Mouse (Mus musculus) spleen, adult 18-20 months (tissue): Measurements from ENCODE around the gene Tacc3.
A peak's percentile ranks its signal among the peaks of the same experiment; 100 is the strongest.

Experiments used
- DNase-seq, 2 experiments: peaks; one replicate each; pipeline ENCODE4 v3.0.0; 2022; ENCODE audit warnings: mixed read lengths in 2 of 2

The Tacc3 gene

DNA sequence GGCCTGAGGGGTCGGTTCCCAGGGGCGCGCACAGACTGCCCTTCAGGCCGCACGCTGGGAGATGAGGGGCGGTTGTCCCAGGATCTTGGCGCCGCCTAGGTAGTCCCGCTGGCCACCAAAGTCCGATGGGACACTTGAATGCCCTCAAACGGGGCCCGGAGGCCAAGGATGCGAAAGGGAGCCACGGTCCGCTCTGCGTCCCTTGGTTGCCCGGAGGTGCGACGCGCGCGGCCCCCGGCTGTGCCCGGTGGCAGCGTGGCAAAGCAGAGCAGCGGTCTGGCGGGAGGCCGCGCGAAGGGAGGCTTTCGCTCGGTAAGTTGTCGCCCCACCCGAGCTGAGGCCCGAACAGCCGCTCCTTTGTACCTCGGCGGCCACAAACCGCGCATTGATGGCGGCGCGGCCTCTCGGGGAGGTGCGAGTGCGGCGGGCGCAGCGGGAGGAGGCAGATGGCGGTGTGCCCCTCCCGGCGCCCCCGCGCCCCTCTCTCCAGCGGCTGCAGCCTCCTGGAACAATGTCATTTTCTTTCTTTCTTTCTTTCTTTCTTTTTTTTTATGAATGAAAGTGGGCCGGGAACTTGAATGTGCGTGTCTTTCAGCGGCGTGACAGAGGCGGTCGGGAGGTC is 65.2 kb downstream of the Tacc3 start:
- peak in 1 of 2 experiments; percentile 9 for DNase-seq

DNA sequence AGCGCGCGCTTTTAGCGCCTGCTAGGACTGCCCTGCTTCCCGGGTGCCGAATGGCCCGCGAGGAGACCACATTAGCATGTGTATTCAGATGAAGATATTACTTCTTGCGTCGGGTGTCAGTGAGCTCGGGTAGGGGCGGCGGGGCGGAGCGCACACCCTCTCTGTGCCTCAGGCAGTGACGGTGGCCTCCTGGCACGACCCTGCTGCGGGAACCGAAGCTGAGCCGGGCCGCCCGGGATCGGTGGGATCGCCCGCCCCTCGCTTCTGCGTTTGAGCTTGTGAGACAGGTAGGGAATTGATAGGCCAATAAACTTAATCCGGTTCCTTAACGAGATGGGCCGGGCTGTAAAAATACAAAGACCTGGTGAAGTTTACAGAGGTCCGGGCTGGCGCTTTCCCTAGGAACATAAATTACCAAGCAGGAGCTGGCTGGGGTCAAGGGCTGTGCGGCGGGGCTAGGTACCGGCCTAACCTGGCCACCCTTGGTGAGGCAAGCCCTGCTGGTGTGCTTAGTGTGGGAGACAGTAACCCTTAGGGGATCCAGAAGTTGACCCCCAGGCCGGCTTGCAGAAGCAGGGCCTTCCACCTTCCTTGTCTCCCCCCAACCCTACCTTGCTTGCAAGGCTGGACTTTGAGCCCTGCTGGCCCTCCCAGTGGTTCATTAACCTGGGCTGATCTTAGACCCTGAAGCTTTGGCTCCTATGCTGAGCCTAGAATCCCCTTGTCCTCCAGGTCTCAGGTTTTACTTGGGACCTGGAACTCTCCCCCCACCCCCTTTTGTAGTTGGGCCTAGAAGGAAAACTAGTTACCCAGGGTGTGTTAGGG is 65.9 kb downstream of the Tacc3 start:
- no peak for DNase-seq

GRCm38 (mm10) chr5:33726081-33726647 is 68.2 kb downstream of the Tacc3 start:
- DNase-seq: no peak

GRCm38 (mm10) chr5:33726891-33727290 is 69.0 kb downstream of the Tacc3 start:
- DNase-seq: no peak
